Mouse (Mus musculus) embryo, embryonic 9.5 days (tissue): ENCODE results near the gene Gm10160.
A peak's percentile ranks its signal among the peaks of the same experiment; 100 is the strongest.

Experiments used
- DNase-seq: peaks from one replicate; pipeline ENCODE4 v3.0.0-alpha.2; 2017; ENCODE audit errors: extremely low spot score

Gm10160 gene

GRCm38 (mm10) chr7:81855694-81856093, at the start of gene Gm10160:
Gene Gm10160, minus strand, starts transcription at chr7:81855794.
- DNase-seq = no peak

DNA sequence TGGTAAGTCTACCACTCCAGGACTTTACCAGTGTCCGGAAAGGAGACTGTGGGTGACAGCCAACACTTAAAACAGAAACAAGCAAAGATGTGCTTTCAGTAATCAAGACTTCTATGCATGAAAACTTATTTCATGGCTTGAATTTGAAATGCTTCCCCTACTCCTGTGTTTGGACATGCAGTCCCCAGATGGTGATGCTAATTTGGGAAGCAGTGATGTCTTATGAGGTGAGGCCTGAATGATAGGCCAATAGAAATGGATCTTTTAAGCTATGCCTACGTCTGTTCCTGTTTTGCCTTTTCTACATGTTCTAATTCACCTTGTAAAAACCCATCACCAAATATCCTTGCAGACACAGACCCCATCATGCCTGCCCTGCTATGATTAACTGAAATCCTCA, 49.3 kb upstream of the Gm10160 start:
- no peak for DNase-seq

DNA sequence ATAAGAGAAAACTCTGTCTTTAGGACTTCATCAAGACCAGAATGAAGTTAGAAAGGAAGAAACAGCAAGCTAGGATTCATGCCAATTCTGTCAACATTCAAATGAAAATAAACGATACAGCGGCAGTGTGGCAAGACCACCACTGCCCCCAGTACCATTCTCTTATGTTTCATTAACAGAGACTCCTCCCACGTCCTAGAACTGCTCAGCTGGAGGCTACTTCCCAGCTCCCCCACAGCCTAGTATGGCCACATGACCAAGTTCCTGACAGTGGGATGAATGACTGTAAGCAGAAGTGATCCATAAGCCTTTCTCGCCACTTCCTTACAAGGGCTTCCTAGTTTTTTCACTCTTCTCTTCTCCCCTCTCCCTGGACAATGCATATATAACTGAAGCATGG, 48.5 kb upstream of the Gm10160 start:
- no peak for DNase-seq

- DNase-seq = no peak
These were observed 43.8 kb upstream of the Gm10160 start for GRCm38 (mm10) chr7:81899361-81899760.

DNA sequence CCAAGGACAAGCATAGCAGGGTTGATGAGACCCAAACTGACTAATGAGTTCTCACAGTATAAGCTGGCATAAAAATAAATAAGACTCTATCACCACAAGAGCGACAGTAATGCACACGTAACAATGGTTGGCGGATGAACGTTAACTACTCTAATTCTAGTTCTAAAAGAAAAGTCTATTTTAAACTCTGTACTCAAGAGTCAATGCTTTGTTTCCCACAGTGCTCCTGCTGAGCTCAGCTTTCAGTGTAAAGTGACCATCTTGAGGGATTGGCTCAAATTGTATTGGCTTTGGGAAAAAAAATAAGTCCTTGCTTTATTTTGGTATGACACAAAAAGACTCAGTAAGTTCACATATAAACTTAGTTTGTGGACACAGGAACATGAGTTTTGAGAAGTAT, 29.5 kb upstream of the Gm10160 start:
- DNase-seq = no peak

- DNase-seq = no peak
These were observed 26.0 kb upstream of the Gm10160 start for GRCm38 (mm10) chr7:81881600-81881999.

- no peak for DNase-seq
These were observed 25.2 kb upstream of the Gm10160 start for GRCm38 (mm10) chr7:81880797-81881196.

DNA sequence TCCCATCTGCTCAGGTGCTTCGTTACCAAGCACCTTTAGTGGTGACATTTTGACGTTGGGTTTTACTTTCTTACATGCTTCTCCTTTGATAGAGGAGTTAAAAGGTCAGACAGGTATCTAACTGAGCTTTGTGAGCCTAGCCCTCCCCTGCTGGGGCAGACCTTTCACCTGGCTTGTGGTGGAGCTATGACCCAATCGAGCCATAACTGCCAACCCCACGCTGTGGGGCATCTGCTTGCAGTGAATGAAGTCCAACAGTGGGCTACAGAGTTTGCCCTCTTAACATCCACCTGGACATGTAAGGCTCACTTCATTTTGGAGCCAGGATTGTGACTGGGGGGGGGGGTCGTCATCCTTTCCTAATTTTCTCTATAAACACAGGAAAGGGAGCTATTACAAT, 24.7 kb upstream of the Gm10160 start:
- no peak for DNase-seq

DNA sequence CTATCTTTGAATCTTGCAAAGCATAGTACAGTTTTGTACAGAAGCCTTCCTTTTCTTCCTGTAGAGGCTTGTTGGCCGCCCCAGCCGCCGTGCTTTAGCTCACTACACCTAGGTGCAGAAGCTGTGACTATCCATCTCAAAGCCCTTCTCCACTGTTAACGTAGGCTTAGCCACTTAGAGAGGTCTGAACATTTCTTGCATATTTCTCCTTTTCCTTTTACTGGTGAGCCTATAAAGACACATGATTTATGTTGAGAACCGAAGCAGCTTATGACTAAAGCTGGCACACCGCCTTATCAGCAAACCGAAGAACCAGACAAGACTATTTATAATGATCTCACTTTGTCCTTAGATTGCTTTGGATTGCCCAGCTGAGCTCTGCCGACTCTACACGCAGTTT, 19.8 kb upstream of the Gm10160 start:
- no peak for DNase-seq

- DNase-seq = no peak
These were observed 19.0 kb upstream of the Gm10160 start for GRCm38 (mm10) chr7:81874636-81875035.

DNA sequence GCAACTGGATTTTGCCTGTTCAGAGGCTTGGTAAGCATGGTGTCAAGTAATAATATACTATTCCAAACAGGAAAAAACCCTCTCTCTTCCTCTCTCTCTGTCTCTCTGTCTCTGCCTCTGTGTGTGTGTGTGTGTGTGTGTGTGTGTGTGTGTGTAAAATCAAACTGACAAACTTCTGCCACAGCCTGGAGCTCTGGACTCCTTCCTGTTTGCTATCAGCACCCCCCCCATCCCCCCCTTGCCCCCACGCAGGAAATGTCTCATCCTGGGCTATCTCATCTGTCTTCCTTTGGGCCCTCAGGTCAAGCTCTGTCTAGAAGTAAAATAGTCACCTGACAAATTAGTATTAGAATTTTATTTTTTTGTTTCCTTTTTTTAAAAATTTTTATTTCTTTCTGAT, 18.2 kb upstream of the Gm10160 start:
- DNase-seq = no peak

DNA sequence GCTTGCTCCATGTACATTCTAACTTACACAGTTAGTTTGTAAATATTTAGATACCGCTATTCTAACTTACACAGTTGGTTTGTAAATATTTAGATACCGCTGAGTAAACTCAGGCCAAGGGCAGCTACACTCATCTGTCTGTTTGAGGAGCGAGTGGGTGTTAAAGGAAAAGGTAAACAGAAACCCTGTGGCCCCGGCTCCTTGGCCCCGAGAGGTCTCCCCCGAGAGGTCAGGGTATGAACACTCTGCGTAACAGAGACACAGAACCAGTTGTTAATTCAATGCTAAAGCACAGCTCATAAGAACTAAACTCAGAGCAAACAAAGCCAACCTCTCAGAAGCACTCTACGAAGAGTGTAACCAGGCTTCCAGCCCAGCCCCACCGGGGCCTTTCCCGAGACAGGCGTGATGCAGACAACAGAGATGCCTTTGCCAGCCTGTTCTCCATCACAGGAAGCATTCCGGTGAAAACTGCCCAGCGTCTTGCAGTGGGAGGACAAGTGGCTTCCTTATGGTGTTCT, 17.0 kb upstream of the Gm10160 start:
- no peak for DNase-seq

GRCm38 (mm10) chr7:81868158-81868557, 12.6 kb upstream of the Gm10160 start:
- DNase-seq = peak; percentile 65

- no peak for DNase-seq
These were observed 11.8 kb upstream of the Gm10160 start for GRCm38 (mm10) chr7:81867231-81867930.

DNA sequence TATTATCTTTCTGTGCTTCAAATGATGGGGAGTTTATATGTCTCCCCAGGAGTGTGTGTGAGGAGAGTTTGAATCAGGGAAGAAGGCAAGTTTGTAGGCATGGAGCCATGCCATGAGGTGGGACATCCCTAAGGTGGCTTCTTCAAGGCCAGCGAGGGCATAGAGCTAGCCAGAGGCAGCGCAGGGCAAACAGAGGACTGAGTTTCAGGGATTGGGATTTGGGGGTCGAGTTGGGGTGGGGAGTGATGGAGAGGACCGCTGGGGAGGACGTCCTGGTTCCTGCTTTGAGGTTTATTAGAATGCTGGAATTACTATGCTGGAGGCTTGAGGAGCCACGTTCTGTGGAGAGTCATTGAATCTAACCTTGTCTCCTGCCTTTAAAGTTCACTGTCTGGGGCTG, 10.3 kb upstream of the Gm10160 start:
- DNase-seq = no peak

- no peak for DNase-seq
These were observed 9.0 kb upstream of the Gm10160 start for GRCm38 (mm10) chr7:81864552-81864951.

DNA sequence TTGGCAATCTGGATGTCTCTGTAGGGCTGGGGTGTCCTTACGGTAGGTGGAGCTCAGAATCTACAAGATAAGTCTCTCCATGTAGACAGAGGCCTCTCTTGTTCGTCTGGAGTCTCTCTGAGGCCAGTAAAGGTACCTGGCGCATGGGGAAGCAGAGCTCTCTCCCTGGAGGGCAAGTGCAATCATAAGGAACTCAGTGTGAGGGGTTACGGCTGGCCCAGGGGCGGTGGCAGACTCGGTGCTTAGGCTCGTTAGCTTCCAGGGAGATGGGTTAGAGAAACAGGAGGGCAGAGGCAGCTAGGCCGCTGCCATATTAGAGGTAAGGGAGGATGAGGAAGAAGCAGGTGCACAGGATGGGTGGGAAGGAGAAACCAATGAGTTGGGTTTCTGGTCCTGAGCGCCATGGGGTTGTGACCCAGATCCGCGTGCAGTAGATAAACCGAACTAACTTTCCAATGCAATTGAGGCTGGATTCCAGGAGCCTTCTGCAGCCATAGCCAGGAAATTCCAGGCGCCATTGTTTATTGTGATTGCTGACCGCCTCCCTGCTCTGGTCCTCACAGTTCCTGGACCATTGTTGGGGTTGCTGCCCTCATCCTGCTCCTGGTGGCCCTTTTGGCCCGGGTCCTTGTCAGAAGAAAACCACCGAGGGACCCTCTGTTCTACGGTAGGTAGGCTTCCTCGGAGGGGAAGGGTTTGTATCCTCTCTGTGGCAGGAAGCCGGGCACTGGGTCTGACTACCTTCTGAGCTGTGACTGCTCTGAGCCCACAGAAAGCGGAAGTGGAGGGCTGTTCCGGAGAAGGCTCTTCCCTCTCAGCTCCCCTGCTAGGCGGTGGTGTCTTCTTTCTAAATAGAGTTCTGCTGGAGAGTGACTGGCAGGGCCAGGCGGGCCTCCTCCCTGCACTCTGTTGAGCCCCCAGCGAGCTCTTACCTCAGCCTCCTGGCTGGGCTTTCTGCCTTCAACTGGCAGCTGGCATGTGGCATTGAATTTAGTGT, 7.3 kb upstream of the Gm10160 start:
- DNase-seq = no peak

DNA sequence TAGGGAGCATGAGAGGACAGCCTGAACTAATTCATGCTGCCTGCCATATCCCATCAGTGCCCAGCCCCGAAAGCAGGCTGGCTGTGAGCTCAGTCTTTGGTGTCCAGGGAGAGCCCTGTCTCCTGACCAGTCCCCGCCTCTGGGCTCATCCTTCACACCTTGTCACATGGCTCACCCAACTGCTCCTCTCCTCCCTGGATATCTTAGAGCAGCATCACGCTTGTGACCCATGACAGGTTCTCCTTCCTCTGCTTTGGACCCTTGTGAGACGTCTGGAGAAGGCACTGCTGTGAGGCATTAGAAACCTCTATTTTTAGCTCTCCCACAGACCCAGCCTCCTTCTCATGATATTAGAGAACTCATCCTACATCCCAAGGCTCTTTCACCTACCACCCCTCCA, 6.3 kb upstream of the Gm10160 start:
- DNase-seq = no peak

DNA sequence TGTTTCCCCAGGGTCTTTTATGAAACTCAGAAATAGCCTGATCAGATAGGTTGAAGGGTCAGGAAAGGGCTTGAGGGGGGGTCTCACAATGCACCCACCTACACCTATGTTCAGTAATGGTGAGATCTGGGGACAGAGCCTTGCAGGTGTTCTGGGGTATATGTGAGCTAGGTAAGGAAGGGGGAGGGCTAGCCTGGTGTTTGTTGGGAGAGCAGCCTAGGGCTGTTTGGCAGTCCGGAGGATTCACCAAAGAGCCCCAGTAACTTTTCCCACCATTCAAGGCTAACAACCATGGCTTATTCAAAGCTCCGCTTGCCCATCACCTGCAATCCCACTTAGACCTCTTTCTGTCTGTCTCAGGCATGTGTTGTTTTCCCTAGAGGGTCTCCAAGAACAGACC, 5.9 kb upstream of the Gm10160 start:
- no peak for DNase-seq

DNA sequence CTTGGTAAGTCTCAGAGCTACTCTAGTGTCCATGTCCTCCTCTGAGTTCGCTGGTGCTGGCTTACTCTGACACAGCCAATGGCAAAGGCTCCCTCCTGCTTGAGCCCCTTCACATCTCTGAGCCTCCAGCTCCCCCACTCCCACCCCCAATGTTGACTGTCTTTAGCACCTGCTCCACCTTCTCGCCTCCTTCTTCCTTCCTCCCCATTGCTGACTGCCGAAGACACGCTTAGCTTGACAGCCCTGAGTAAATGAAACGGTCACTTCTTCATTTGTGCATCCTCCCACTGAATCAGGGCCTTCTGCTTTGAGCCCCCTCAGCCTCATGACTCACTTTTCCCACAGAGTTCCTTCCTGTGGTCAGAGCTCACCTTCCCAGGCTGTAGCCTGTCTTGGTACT, 5.4 kb upstream of the Gm10160 start:
- no peak for DNase-seq

DNA sequence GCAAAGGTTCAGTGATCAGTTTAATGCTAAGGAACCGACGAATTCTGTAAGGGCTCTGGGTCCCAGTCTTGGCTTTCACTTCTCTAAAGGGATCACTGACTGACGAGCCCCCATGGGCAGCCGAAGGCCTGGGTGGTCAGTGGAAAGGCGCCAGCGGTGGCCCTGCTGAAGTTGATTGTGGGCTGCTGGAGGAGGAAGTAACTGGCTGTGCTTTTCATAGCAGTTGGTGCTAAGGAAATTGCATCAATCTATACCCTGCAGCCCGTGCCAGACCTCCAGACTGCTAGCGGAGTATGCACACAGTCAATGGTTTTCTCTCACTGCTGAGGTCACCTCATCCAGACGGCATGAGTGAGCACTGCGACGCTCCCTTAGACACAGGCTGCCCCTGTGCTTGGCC, 4.5 kb upstream of the Gm10160 start:
- DNase-seq = no peak

- peak; percentile 66 for DNase-seq
These were observed 3.6 kb upstream of the Gm10160 start, which contains the start of gene Tm6sf1 for GRCm38 (mm10) chr7:81858968-81859721. Gene Tm6sf1, plus strand, starts transcription at chr7:81859001.
